Mouse (Mus musculus): ENCODE measurements at regions not wholly inside any gene's neighbourhood (a gene's known extent, or its start where the extent isn't known, plus 50 kb on each side); places are given as distances from the start of the nearest gene placed in this dataset.

DNA sequence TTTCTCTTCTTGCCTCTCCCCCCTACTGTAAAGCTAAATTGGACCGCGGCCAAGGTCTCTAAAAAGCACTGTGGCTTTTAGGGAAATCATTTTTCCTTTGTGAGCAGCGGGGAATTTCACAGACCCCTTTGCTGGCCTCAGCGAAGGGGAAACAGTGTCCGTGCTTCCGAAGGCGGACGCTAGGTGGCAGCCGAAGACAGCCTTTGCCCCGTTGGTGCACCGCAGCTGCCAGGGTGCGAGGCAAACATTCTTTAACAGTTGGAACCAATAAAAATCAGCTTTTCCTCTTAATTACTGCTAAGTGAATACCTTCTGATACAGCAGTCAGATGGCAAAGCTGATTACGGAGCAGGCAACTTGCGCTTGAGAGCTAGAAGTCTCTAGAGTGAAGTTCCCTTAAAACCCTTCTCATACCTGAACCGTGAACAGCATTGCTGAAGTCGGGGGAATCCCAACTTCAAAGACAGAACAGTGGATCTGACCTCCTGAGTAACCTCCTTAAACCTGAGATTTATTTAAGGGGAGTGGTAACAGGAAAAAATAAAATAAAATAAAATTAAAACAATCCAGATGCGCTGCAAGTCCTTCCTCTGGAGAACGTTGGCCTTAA lies 263.7 kb upstream of the Adamts16 start:
- TF ChIP-seq CTCF (IDR thresholded peaks at IDR 0.05; ENCODE audit: low read depth) (peak; percentile 86), EP300 (IDR thresholded peaks at IDR 0.05; ENCODE audit: low read depth) (no peak)
